Mouse (Mus musculus): Measurements from ENCODE around the gene Clec2d. TPM values are rescaled to one million over a fixed set of nuclear protein-coding genes. Genes with fewer than 3 reads are reported as not detected.
A peak's percentile ranks its signal among the peaks of the same experiment; 100 is the strongest.

The Clec2d gene
- total RNA-seq, 2 experiments from 2014 or later = 3.9 to 6.0 TPM

DNA sequence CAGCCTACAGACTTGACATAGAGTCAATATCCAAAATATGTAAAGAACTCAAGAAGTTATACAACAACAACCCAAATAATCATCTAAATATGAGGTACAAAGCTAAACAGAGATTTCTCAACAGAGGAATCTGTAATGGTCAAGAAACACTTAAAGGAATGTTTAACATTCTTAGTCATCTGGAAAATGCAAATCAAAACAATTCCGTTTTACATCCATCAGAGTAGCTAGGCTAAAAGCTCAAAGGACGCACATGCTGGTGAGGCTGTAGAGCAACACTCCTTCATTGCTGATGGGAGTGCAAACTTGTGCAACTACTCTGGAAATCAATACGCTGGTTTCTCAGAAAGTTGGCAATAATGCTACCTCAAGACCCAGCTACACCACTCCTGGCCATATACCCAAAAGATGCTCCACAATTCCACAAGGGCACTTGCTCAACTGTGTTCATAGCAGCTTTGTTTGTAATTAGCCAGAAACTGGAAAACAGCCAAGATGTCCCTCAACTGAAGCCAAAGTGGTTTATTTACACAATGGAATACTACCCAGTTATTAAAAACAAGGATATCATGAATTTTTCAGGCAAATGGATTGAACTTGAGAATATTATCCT, 41.9 kb downstream of the Clec2d start:
- no peak for DNase-seq (ENCODE audit: low spot score in 2 of 2)

- no peak for DNase-seq (ENCODE audit: low spot score in 2 of 2)
These were observed 43.2 kb downstream of the Clec2d start for GRCm38 (mm10) chr6:129223611-129224010.

- DNase-seq (ENCODE audit: low spot score in 2 of 2) = no peak
These were observed 43.7 kb downstream of the Clec2d start for GRCm38 (mm10) chr6:129224090-129224489.

GRCm38 (mm10) chr6:129225078-129225477, 44.7 kb downstream of the Clec2d start:
- DNase-seq (ENCODE audit: low spot score in 2 of 2) = no peak

- no peak for DNase-seq (ENCODE audit: low spot score in 2 of 2)
These were observed 48.7 kb downstream of the Clec2d start for GRCm38 (mm10) chr6:129228935-129229773.

GRCm38 (mm10) chr6:129229774-129230578, 49.6 kb downstream of the Clec2d start:
- DNase-seq (ENCODE audit: low spot score in 2 of 2) = no peak

DNA sequence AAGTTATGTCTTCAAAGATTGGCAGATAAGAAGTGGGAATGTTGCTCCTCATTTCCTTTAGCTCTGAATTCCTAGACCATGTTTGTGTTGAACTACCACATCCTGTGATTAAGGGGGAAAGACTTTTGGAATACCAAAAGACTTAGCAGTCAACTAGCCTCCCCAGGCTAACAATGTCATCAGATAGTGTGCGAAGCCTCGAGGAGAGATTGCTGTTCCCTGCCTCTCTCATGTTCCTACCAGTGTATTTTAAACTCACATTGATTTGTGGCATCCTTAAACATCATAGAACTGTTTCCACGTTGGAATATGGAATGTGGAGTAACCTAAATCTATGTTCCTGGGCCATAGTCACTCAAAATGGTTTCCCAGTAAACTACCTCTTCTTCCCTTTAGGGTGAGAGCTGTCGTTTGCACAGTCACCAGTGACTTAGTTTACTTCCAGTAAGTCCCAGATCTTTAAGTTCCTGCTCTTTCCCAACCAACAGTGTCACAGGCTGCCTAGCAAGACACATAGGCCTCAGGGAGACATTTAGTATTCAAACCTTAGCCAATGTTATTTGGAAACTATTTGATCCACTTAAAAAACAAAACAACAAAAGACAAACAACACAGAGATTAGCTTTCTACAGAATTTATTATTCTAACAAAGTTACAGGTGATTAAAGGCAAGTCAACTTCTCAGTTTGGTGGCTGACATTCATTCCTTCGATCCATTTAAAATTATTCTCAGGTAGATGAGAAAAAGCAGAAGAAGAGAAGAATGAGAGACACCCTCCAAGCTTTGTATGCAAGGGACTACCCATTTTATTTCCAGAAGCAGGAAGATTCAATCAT, 51.8 kb downstream of the Clec2d start:
- DNase-seq (ENCODE audit: low spot score in 2 of 2) = no peak

- peak in 1 of 2 experiments; percentile 47 for DNase-seq (ENCODE audit: low spot score in 2 of 2)
These were observed 52.4 kb downstream of the Clec2d start for GRCm38 (mm10) chr6:129232842-129233205.

GRCm38 (mm10) chr6:129233366-129233954, 53.0 kb downstream of the Clec2d start:
- no peak for DNase-seq (ENCODE audit: low spot score in 2 of 2)

DNA sequence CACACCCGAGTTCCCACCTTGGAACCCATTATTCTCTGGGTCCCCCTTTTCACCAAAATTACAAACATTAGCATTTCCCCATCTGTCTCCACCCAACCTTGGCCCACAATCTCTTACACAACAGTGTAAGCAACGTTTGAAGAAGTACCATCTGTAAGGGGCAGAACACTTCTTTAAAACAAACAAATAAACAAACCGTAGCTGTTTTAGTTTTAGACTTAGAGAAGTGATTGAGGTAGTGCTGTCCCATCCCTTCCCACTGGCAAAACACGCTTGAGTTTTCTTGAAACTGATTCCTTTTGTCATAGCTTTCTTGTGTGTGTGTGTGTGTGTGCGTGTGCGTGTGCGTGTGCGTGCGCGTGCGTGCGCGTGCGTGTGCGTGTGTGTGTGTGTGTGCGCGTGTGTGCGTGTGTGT, 53.5 kb downstream of the Clec2d start:
- DNase-seq (ENCODE audit: low spot score in 2 of 2) = no peak

- no peak for DNase-seq (ENCODE audit: low spot score in 2 of 2)
These were observed 54.3 kb downstream of the Clec2d start for GRCm38 (mm10) chr6:129234456-129235360.

DNA sequence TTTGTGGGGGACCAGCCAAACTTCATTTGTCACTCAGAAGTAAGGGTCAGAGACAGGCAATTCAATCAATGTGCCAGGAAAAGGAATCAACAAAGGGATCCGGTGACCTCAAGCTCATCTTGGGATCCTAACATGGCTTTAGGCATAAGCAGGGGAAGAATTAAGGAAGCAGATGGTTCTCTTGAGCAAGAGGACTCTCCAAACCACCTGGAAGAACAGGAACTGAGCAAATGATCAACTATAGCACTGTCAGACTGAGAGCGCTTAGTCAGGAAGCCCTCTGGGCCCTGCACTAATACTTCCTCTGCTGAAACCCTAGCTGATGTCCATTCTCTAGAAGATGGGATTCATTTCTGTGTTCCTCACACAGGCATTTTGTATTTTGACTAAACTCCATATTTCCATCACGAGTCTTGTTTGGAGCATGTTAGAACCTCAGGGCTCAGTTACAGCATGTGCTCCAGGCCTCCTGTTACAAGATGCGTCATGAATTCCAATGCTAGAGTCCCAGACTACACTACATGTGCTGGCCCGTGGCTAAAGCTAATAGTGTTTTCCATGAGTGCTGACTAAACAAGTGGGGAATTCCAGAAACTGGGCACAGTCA, 55.5 kb downstream of the Clec2d start:
- DNase-seq (ENCODE audit: low spot score in 2 of 2) = no peak

Small RNA genes lying within 50 kb of the gene (microRNA-seq; reads per million reads assigned to microRNA genes)
- gene Gm27514 = 0 reads per million in 2 experiments

Other genes with a start within 250 kb of the Clec2d start
- gene Clec2g, start 246.2 kb upstream of the Clec2d start, total RNA-seq (2021) = under 1 TPM in 1 of 2 experiments, not detected in 1; 0.63 TPM
- gene Klrb1f, start 134.7 kb upstream of the Clec2d start, total RNA-seq (2021) = not detected
- not detected for gene Clec2e, start 79.7 kb upstream of the Clec2d start, total RNA-seq (2021)
- gene Cd69, start 94.8 kb downstream of the Clec2d start, total RNA-seq (2021) = not detected
- not detected for gene 4922502D21Rik, start 151.2 kb downstream of the Clec2d start, total RNA-seq (2021)
- gene Clec12a, start 162.1 kb downstream of the Clec2d start, total RNA-seq (2021) = not detected
- not detected for gene Clec12b, start 205.3 kb downstream of the Clec2d start, total RNA-seq (2021)
- not detected for gene Clec1b, start 216.7 kb downstream of the Clec2d start, total RNA-seq (2021)
- gene Clec9a, start 228.2 kb downstream of the Clec2d start, total RNA-seq (2021) = not detected